Mouse (Mus musculus) testis, adult 2 months (tissue): ENCODE measurements around the gene Sfxn5. TPM values are rescaled to one million over a fixed set of nuclear protein-coding genes. Genes with fewer than 3 reads are reported as not detected.

Experiments
- H3K27ac ChIP-seq: fragments of 200-500 bp; 2 replicates; pipeline ENCODE4 v1.5.1; 2012; ENCODE audit warnings: low read depth, low read length; ENCODE audit not compliant: control insufficient read depth, insufficient read depth
- H3K27me3 ChIP-seq: fragments of 200-500 bp; 2 replicates; pipeline ENCODE4 v1.6.1; 2012; ENCODE audit warnings: mild to moderate bottlenecking, low read length, moderate library complexity; ENCODE audit not compliant: control insufficient read depth, insufficient read depth
- H3K36me3 ChIP-seq: fragments of 200-500 bp; 2 replicates; pipeline ENCODE4 v1.6.1; 2012; ENCODE audit warnings: mild to moderate bottlenecking, low read length; ENCODE audit not compliant: control insufficient read depth, insufficient read depth
- H3K4me1 ChIP-seq: fragments of 200-500 bp; 2 replicates; pipeline ENCODE4 v1.6.1; 2012; ENCODE audit warnings: low read length; ENCODE audit not compliant: control insufficient read depth, insufficient read depth
- H3K4me3 ChIP-seq: fragments of 200-500 bp; 2 replicates; pipeline ENCODE4 v1.5.1; 2012; ENCODE audit warnings: low read depth, mild to moderate bottlenecking, low read length, moderate library complexity, mixed read lengths; ENCODE audit not compliant: control insufficient read depth
- CTCF ChIP-seq: fragments of 200-500 bp; IDR thresholded peaks from 2 replicates; pipeline ENCODE4 v1.5.1; 2012; ENCODE audit warnings: low read depth, mild to moderate bottlenecking, inconsistent platforms, low read length, moderate library complexity; ENCODE audit not compliant: control insufficient read depth, insufficient read depth, insufficient replicate concordance
- POLR2A ChIP-seq: fragments of 200-500 bp; IDR thresholded peaks from 2 replicates; pipeline ENCODE4 v1.6.1; 2012; ENCODE audit warnings: low read depth, mild to moderate bottlenecking, inconsistent platforms, low read length, moderate library complexity; ENCODE audit not compliant: control insufficient read depth
- polyA plus RNA-seq: library from polyadenylated mRNA; depleted of rRNA; stranded (reverse); fragments of >200 nt; gene quantifications from 2 replicates; pipeline ENCODE4 v1.2.3, GENCODE M21; 2012

The Sfxn5 gene
- polyA plus RNA-seq, 1 experiment: 0.80 TPM

DNA sequence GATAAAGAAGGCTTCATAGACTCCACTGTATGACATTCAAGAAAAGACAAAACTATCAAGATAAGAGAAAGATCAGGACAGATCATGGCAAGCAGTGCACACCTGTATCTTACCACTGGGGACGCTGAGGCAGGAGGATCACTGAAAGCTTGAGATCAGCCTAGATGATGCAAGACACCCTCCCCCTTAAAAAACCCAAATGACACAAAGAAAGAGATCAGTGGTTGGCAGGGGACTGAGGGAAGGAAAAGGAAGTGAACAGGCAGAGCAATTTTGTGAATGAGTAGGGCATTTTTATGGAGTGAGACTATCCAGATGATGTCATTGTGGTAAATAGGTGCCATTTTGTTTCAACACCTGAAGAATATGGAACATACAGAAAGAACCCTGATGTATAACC, 16.9 kb upstream of the Sfxn5 start:
- H3K4me3 ChIP-seq: no peak overlapping the region
- H3K4me1 ChIP-seq: 0 out of 2 replicates have a peak, but pooled peaks cover 2% of the 10 kb centered on the region
- peaks cover 6% of the 10 kb centered on the region for H3K36me3 ChIP-seq
- TF ChIP-seq POLR2A (no peak), CTCF (no peak)
- no peaks in the 10 kb centered on the region for H3K27me3 ChIP-seq
- H3K27ac ChIP-seq: no peak overlapping the region

DNA sequence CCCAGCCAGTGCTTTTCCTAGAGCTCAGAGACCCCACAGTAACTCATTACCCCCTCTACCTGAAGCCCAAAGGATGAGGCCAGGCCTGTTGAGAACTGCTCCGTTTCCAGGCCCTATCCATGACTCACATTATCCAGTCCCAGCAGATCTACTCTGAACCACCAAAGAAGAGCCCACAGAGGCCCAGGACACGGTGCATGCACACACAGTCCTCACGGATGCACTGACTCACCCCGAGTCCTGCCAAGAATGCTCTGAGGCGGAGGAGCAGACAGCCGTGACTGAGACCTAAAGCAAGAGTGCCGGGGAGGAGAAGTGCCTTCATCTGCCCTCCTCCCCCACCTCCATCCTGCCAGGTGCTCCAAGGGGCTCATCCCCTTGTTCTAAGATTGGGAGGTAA, 16.0 kb upstream of the Sfxn5 start:
- H3K36me3 ChIP-seq: peaks cover 6% of the 10 kb centered on the region
- H3K4me3 ChIP-seq: no peak overlapping the region
- no peak overlapping the region for H3K27ac ChIP-seq
- H3K27me3 ChIP-seq: no peaks in the 10 kb centered on the region
- TF ChIP-seq CTCF: no peak
- no peak for TF ChIP-seq POLR2A
- 0 out of 2 replicates have a peak, but pooled peaks cover 2% of the 10 kb centered on the region for H3K4me1 ChIP-seq

DNA sequence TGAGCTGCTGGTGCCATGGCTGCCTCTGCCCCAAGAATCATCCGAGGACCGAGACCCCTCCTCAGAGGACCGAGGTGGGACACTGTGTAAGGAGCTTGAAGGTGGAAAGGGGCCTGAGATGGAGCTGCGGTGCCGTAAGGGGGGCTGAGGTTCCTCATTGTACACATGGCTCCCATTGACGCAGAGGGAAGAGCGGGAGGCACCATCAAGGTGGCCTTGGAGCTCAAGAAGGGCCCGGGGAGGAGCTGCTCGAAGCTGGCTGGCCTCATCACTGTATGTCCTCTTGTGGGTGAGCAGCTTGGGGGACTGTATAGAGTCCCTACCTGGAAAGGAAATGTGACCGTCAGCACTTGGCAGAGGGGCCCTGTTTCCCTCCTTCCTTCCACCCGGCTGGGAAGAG, 14.9 kb upstream of the Sfxn5 start:
- Histone ChIP-seq H3K27me3 (no peaks in the 10 kb centered on the region), H3K4me3 (no peak overlapping the region)
- no peak for TF ChIP-seq POLR2A
- TF ChIP-seq CTCF: no peak

DNA sequence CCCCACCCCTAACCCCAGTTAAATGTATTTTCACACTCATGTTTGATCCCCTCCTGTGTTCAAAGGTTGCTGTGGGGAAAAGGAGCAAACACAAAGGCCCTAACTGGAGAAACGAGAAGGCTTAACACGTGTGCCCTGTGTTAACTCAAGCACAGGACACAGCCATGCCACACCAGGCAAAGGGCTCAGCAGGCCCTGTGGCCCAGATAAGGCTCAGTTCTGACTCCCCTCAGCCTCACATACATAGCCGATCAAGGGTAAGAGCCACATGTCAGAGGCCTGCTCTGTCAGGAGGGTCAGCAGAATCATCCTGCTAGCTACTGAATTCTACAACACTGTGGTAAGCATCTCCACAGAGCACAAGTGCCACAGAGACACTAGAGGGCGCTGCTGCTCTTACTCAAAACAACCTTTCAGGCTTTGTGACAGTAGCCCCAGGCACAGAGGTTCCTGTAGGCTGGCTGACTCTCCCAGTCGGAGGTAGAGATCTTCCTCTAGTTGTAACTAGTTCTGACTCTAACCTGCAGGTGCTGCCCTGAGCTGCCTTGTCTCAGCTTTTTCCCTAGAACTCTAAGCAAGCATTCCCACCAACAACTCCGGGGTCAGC, 12.9 kb upstream of the Sfxn5 start:
- Histone ChIP-seq H3K27me3 (no peaks in the 10 kb centered on the region), H3K4me1 (peaks cover 2% of the 10 kb centered on the region; the same call in 1 of the 2 replicates), H3K27ac (no peak overlapping the region), H3K4me3 (no peak overlapping the region), H3K36me3 (peaks cover 6% of the 10 kb centered on the region)
- TF ChIP-seq CTCF (peak; percentile 62; the same call in 1 of the 2 replicates), POLR2A (no peak)

More for the DNA sequence above, 14.9 kb upstream of the Sfxn5 start:
- Histone ChIP-seq H3K27ac (no peak overlapping the region), H3K36me3 (peaks cover 6% of the 10 kb centered on the region), H3K4me1 (peaks cover 2% of the 10 kb centered on the region; the same call in 1 of the 2 replicates)

DNA sequence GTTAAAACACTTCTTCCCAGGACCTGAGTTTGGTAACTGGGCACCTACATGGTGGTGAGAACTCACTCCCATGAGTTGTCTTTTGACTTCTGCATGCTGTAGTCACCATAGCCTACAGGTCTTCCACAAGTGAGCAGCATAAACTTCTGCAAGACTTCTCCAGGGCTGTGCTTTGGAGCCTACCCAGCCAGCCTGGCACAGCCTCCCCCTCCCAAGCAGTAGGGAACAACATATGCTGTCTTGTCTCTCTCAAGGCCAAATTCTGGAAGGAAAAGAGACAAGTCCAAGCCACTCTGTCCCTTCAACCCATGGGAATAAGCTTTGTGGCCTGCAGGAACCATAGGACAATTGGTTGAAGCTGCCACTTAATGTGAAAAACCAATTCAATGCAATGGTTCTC, 11.7 kb upstream of the Sfxn5 start:
- Histone ChIP-seq H3K27ac (no peak overlapping the region), H3K27me3 (no peaks in the 10 kb centered on the region), H3K4me3 (no peak overlapping the region), H3K4me1 (peaks cover 2% of the 10 kb centered on the region; the same call in 1 of the 2 replicates), H3K36me3 (peaks cover 6% of the 10 kb centered on the region)
- no peak for TF ChIP-seq CTCF
- no peak for TF ChIP-seq POLR2A

- Histone ChIP-seq H3K4me3 (no peak overlapping the region), H3K4me1 (no peaks in the 10 kb centered on the region; the same call in 1 of the 2 replicates), H3K27ac (no peak overlapping the region), H3K36me3 (peaks cover 4% of the 10 kb centered on the region), H3K27me3 (no peaks in the 10 kb centered on the region)
- TF ChIP-seq CTCF (no peak), POLR2A (no peak)
Observed at GRCm38 (mm10) chr6:85343027-85343426, 9.8 kb upstream of the Sfxn5 start.

GRCm38 (mm10) chr6:85341814-85342501, 8.7 kb upstream of the Sfxn5 start:
- no peak for TF ChIP-seq POLR2A
- TF ChIP-seq CTCF: no peak
- H3K27me3 ChIP-seq: no peaks in the 10 kb centered on the region
- H3K4me1 ChIP-seq: no peaks in the 10 kb centered on the region; the same call in 1 of the 2 replicates
- H3K27ac ChIP-seq: no peak overlapping the region
- H3K36me3 ChIP-seq: peaks cover 3% of the 10 kb centered on the region
- no peak overlapping the region for H3K4me3 ChIP-seq
